Mouse (Mus musculus) heart, postnatal 0 days (tissue): ENCODE results near the gene Kcnmb1. TPM values are rescaled to one million over a fixed set of nuclear protein-coding genes. Genes with fewer than 3 reads are reported as not detected.

ENCODE experiments used
- ATAC-seq: fragments of 200-750 bp; cut with Nextera tagmentation; 2 replicates; pipeline ENCODE4 v1.8.0; 2017; ENCODE audit warnings: low read depth, moderate number of reproducible peaks, moderate library complexity; ENCODE audit not compliant: insufficient read depth
- DNase-seq: peaks from one replicate; pipeline ENCODE4 v3.0.0-alpha.2; 2016; ENCODE audit warnings: low spot score
- H3K27ac ChIP-seq: fragments of 300-500 bp; sonication (generic); 2 replicates; pipeline ENCODE4 v1.5.1; 2014; ENCODE audit warnings: low read depth, mild to moderate bottlenecking
- H3K27me3 ChIP-seq: fragments of 300-500 bp; sonication (generic); 2 replicates; pipeline ENCODE4 v1.6.1; 2014; ENCODE audit warnings: low read length, mixed read lengths; ENCODE audit not compliant: control insufficient read depth, insufficient read depth
- H3K36me3 ChIP-seq: fragments of 300-500 bp; sonication (generic); replicated peaks from 2 replicates; pipeline ENCODE4 v1.6.1; 2014; ENCODE audit warnings: low read length, mixed read lengths; ENCODE audit not compliant: control insufficient read depth, insufficient read depth
- H3K4me1 ChIP-seq: fragments of 300-500 bp; sonication (generic); 2 replicates; pipeline ENCODE4 v1.6.1; 2014; ENCODE audit warnings: antibody characterized with exemption; ENCODE audit not compliant: control insufficient read depth, insufficient read depth
- H3K4me2 ChIP-seq: fragments of 300-500 bp; sonication (generic); 2 replicates; pipeline ENCODE4 v1.6.1; 2014; ENCODE audit warnings: low read depth, mild to moderate bottlenecking, low read length, moderate library complexity
- H3K4me3 ChIP-seq: fragments of 300-500 bp; sonication (generic); 2 replicates; pipeline ENCODE4 v1.5.1; 2014; ENCODE audit warnings: low read depth, low read length
- H3K9ac ChIP-seq: fragments of 300-500 bp; sonication (generic); replicated peaks from 2 replicates; pipeline ENCODE4 v1.6.1; 2014; ENCODE audit warnings: low read depth, low read length, mixed read lengths
- H3K9me3 ChIP-seq: fragments of 300-500 bp; sonication (generic); replicated peaks from 2 replicates; pipeline ENCODE4 v1.6.1; 2016; ENCODE audit warnings: low read length; ENCODE audit not compliant: control insufficient read depth
- CTCF ChIP-seq: IDR thresholded peaks from 2 replicates; pipeline ENCODE4 v1.5.1; 2016; ENCODE audit warnings: antibody characterized with exemption, control low read depth, low read depth
- EP300 ChIP-seq: IDR thresholded peaks from 2 replicates; pipeline ENCODE4 v1.6.1; 2016; ENCODE audit warnings: antibody characterized with exemption, low read depth
- WGBS: fragments of 180-500 bp; shearing (Covaris S2); extraction: QIAGEN DNeasy Blood & Tissue Kit; methylation state at CpG from one replicate; pipeline ENCODE4 v1.1.7; 2014; 5-methylcytosine and 5-hydroxymethylcytosine counted together
- polyA plus RNA-seq: library from polyadenylated mRNA; unstranded; fragments of >200 nt; fragmentation: Nextera tagmentation; extraction: Ambion mirVana; gene quantifications from 2 replicates; pipeline ENCODE4 v1.2.1, GENCODE M21; 2015
- total RNA-seq: library from RNA; depleted of rRNA; stranded (reverse); fragments of >200 nt; gene quantifications from 2 replicates; pipeline ENCODE4 v1.2.3, GENCODE M21; 2014; ENCODE audit warnings: low replicate concordance

Gene Kcnmb1
- total and polyA plus RNA-seq, 2 experiments from 2014 or later: 0.41 to 1.6 TPM

DNA sequence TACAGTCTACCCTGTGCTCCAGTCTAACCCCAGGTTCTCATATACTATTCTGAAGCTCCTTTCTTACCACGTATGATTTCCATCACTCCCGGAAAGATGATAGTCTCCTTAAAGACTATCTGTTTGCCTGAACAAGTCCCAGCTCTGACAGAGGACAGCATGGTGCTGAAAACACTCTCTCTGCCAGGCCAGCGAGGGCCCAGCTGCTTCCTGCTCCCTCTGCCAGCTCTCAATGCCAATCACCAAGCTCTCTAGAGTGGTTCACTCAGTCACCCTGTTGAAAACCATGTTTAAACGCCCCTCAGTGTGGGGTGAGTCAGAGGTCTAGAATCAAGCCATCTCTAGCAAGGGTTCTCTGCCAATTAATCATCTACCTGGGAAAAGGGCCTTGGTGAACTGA lies 35.0 kb upstream of the Kcnmb1 start:
- Histone ChIP-seq H3K4me3 (no peak overlapping the region), H3K9me3 (no peaks in the 10 kb centered on the region), H3K9ac (no peak overlapping the region), H3K36me3 (no peaks in the 10 kb centered on the region), H3K4me1 (0 out of 2 replicates have a peak, but pooled peaks cover 6% of the 10 kb centered on the region), H3K4me2 (no peak overlapping the region), H3K27me3 (peaks cover 11% of the 10 kb centered on the region; the same call in 1 of the 2 replicates), H3K27ac (no peak overlapping the region)
- ATAC-seq (no peak), DNase-seq (no peak)
- TF ChIP-seq CTCF: no peak
- no peak for TF ChIP-seq EP300
- 52% methylated on average over 4 of the region's 4 CpGs for WGBS

DNA sequence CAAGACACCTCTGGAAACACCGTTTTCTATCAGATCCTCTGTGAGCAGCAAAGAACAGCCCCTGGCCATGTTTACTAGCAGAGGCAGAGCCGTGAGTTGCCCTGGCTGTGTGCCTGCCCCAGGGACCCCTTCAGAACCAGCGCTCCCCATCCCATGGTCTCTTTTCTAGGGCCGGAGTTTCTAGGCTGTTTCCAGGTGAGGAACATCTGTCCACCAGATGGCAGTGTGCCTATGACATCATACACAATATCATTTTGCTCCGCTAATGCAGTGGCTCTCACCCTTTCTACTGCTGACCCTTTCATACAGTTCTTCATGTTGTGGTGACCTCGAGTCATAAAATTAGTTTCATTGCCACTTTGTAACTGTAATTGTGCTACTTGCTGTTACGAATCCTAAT lies 34.2 kb upstream of the Kcnmb1 start:
- Histone ChIP-seq H3K9ac (no peak overlapping the region), H3K27ac (no peak overlapping the region), H3K9me3 (no peaks in the 10 kb centered on the region), H3K36me3 (no peaks in the 10 kb centered on the region), H3K4me2 (no peak overlapping the region), H3K4me1 (0 out of 2 replicates have a peak, but pooled peaks cover 6% of the 10 kb centered on the region), H3K27me3 (peaks cover 11% of the 10 kb centered on the region; the same call in 1 of the 2 replicates), H3K4me3 (no peak overlapping the region)
- no peak for ATAC-seq
- no peak for TF ChIP-seq EP300
- TF ChIP-seq CTCF: peak; percentile 65
- 35% methylated on average over 7 of the region's 7 CpGs for WGBS
- DNase-seq: peak; percentile 35

DNA sequence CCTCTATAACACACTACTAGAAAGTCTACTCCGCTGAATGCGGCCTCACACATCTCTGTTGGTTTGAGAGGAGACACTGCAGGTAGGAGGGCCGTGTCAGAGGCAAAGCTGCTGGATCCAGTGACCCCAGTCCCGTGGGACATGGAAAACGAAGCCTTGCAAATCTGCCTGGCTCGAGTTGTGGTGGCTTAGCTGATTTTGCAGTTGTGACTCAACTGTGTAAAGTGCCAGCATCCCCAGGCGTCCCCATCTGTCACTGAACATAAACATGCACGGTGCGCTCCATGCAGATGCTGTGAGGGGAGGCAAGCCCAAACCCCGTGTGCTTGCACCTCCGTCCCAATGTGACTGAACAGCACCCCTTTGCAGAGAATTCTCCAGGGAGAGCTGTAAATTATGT lies 33.4 kb upstream of the Kcnmb1 start:
- no peaks in the 10 kb centered on the region for H3K36me3 ChIP-seq

DNA sequence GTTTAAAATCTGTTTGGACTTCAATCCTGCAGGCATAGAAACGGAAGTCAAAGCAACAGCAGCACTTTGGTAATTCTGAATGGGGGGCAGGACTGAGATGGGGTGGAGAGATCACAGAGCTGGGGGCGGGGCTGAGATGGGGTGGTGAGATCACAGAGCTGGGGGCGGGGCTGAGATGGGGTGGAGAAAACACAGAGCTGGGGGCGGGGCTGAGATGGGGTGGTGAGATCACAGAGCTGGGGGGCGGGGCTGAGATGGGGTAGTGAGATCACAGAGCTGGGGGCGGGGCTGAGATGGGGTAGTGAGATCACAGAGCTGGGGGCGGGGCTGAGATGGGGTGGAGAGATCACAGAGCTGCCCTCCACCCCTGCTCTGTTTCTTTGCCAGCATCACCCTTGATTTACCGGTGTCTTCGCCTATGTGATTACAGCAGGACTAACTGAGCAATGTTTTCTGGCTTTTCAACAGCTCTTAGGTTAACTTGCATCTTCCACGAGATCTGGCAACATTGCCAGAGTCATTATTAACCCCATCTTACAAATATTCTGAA lies 30.9 kb upstream of the Kcnmb1 start:
- H3K4me1 ChIP-seq: 0 out of 2 replicates have a peak, but pooled peaks cover 6% of the 10 kb centered on the region
- H3K4me3 ChIP-seq: no peak overlapping the region; the same call in 1 of the 2 replicates
- 13% methylated on average over 8 of the region's 10 CpGs for WGBS
- DNase-seq (no peak), ATAC-seq (no peak)
- H3K4me2 ChIP-seq: peak overlapping the region; percentile 33
- H3K9me3 ChIP-seq: no peaks in the 10 kb centered on the region
- TF ChIP-seq EP300: no peak
- no peak for TF ChIP-seq CTCF
- no peak overlapping the region for H3K27ac ChIP-seq
- H3K27me3 ChIP-seq: peaks cover 11% of the 10 kb centered on the region; the same call in 1 of the 2 replicates
- no peaks in the 10 kb centered on the region for H3K36me3 ChIP-seq
- H3K9ac ChIP-seq: no peak overlapping the region

More for the DNA sequence above, 33.4 kb upstream of the Kcnmb1 start:
- Histone ChIP-seq H3K9me3 (no peaks in the 10 kb centered on the region), H3K27me3 (peaks cover 11% of the 10 kb centered on the region; the same call in 1 of the 2 replicates), H3K4me1 (0 out of 2 replicates have a peak, but pooled peaks cover 6% of the 10 kb centered on the region), H3K9ac (no peak overlapping the region), H3K4me2 (no peak overlapping the region), H3K27ac (no peak overlapping the region), H3K4me3 (no peak overlapping the region)
- ATAC-seq (no peak; the same call in 1 of the 2 replicates), DNase-seq (no peak)
- TF ChIP-seq EP300 (no peak), CTCF (no peak)
- 69% methylated on average over 11 of the region's 11 CpGs for WGBS

- WGBS: 53% methylated on average over 18 of the region's 18 CpGs
- Histone ChIP-seq H3K4me3 (no peak overlapping the region; the same call in 1 of the 2 replicates), H3K36me3 (no peaks in the 10 kb centered on the region), H3K9ac (0 out of 2 replicates have a peak overlapping the region, but pooled peaks have one; percentile 13), H3K4me1 (0 out of 2 replicates have a peak, but pooled peaks cover 6% of the 10 kb centered on the region), H3K27ac (no peak overlapping the region), H3K27me3 (peaks cover 11% of the 10 kb centered on the region; the same call in 1 of the 2 replicates), H3K9me3 (no peaks in the 10 kb centered on the region), H3K4me2 (peak overlapping the region; percentile 33)
- DNase-seq: no peak
- ATAC-seq: no peak; the same call in 1 of the 2 replicates
- TF ChIP-seq CTCF (no peak), EP300 (no peak)
These were observed 30.3 kb upstream of the Kcnmb1 start for GRCm38 (mm10) chr11:33932386-33933111.
